Mouse (Mus musculus): ENCODE results near the gene Ubxn11.

Gene Ubxn11

GRCm38 (mm10) chr4:134101979-134102741 lies at the start of gene Ubxn11:
TSS of gene Ubxn11 (plus strand) at chr4:134102570.
- peak; percentile 93 for DNase-seq

- DNase-seq = no peak
Observed at GRCm38 (mm10) chr4:134053538-134053937, 48.8 kb upstream of the Ubxn11 start, which contains the start of gene Zfp683. TSS of gene Zfp683 (plus strand) at chr4:134053838.

GRCm38 (mm10) chr4:134058166-134058715 lies 44.1 kb upstream of the Ubxn11 start:
- no peak for DNase-seq

- no peak for DNase-seq
Observed at GRCm38 (mm10) chr4:134058908-134059307, 43.5 kb upstream of the Ubxn11 start.

GRCm38 (mm10) chr4:134060135-134060865 lies 42.1 kb upstream of the Ubxn11 start, which contains the start of gene Crybg2:
TSS of gene Crybg2 (plus strand) at chr4:134060815.
- DNase-seq = no peak

GRCm38 (mm10) chr4:134061166-134061830 lies 41.1 kb upstream of the Ubxn11 start:
- peak; percentile 74 for DNase-seq

GRCm38 (mm10) chr4:134061944-134062446 lies 40.4 kb upstream of the Ubxn11 start:
- DNase-seq = no peak

GRCm38 (mm10) chr4:134062561-134062960 lies 39.8 kb upstream of the Ubxn11 start:
- DNase-seq = no peak

GRCm38 (mm10) chr4:134065431-134066004 lies 36.9 kb upstream of the Ubxn11 start:
- peak; percentile 39 for DNase-seq

- DNase-seq = peak; percentile 76
Observed at GRCm38 (mm10) chr4:134067383-134067782, 35.0 kb upstream of the Ubxn11 start.

- no peak for DNase-seq
Observed at GRCm38 (mm10) chr4:134067833-134068544, 34.4 kb upstream of the Ubxn11 start.

GRCm38 (mm10) chr4:134068793-134069580 lies 33.4 kb upstream of the Ubxn11 start:
- no peak for DNase-seq

GRCm38 (mm10) chr4:134078694-134079093 lies 23.7 kb upstream of the Ubxn11 start:
- peak; percentile 86 for DNase-seq

GRCm38 (mm10) chr4:134080674-134081073 lies 21.7 kb upstream of the Ubxn11 start:
- no peak for DNase-seq

- DNase-seq = peak; percentile 90
Observed at GRCm38 (mm10) chr4:134081730-134082386, 20.5 kb upstream of the Ubxn11 start.

GRCm38 (mm10) chr4:134082460-134082859 lies 19.9 kb upstream of the Ubxn11 start:
- DNase-seq = no peak

- no peak for DNase-seq
Observed at GRCm38 (mm10) chr4:134084999-134085398, 17.4 kb upstream of the Ubxn11 start.

- DNase-seq = peak; percentile 63
Observed at GRCm38 (mm10) chr4:134087412-134087811, 15.0 kb upstream of the Ubxn11 start.

GRCm38 (mm10) chr4:134089029-134089428 lies 13.3 kb upstream of the Ubxn11 start:
- peak; percentile 36 for DNase-seq

- no peak for DNase-seq
Observed at GRCm38 (mm10) chr4:134090521-134091224, 11.7 kb upstream of the Ubxn11 start.
